Mouse (Mus musculus) testis, adult 2 months (tissue): ENCODE measurements around the gene Tnmd.

Experiments
- CTCF ChIP-seq: fragments of 200-500 bp; IDR thresholded peaks from 2 replicates; pipeline ENCODE4 v1.5.1; 2012; ENCODE audit warnings: low read depth, mild to moderate bottlenecking, inconsistent platforms, low read length, moderate library complexity; ENCODE audit not compliant: control insufficient read depth, insufficient read depth, insufficient replicate concordance
- POLR2A ChIP-seq: fragments of 200-500 bp; IDR thresholded peaks from 2 replicates; pipeline ENCODE4 v1.6.1; 2012; ENCODE audit warnings: low read depth, mild to moderate bottlenecking, inconsistent platforms, low read length, moderate library complexity; ENCODE audit not compliant: control insufficient read depth

DNA sequence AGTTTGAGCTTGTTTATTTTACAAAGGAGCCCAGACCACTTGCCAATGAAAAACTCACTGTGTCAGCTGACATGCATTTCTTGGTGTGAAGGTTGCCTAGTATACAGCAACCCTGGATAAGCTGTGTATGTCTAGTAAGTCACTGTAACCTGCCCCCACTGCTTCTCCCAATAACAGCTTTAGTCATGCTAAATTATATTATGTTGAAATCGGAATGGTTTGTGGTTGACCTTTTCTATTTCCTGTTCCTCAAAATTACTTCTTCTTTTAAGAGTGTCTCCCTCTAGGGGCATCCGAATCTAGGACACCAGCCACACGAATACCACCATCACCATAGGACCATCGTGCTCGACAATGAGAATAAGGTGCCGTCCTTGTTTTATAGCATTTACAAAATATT is 19.0 kb downstream of the Tnmd start:
- TF ChIP-seq POLR2A (no peak), CTCF (no peak)
